Mouse (Mus musculus) urinary bladder, postnatal 10 days (tissue): ENCODE data around the gene Gm5475.

Experiments used
- DNase-seq: peaks from one replicate; pipeline ENCODE4 v3.0.0; 2022; ENCODE audit warnings: low spot score

Gm5475 gene

DNA sequence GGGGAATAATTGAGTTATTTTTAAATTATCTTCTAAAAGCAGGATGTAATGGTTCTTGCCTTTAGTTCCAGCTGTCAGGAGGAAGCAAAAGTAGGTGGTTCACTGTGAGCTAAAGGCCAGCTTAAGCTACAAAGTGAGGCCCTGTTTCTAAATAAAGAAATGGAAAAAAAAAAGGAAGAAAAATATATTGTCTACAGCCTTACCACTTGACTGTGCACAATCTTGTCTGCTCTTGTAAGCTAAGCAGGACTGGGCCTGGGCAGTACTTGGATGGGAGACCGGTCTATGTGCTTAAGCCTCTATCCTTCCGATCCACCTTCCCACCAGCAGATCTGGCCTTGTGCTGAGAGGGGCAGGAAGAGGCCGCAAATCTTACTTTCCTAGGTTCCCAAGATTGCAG lies 27.5 kb downstream of the Gm5475 start:
- DNase-seq, result no peak

DNA sequence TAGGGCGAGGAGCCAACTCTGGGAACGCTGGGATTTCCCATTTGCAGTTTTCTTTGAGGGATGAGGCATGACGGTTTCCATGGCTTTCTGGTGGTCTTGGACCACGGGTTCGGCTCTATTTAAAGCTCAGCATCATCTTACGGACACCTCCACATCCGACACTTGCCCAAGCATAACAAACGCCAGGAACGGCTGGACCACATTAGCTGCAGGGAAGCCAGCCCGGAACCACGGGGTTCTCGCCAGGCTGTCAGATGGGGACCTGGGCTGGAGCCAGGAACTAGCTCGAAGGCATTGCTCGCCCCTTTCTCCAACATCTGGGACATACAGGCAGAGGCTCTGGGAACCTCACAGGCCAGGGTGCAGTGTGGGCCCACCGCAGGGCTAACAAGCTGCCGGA lies 29.3 kb downstream of the Gm5475 start:
- no peak for DNase-seq

DNA sequence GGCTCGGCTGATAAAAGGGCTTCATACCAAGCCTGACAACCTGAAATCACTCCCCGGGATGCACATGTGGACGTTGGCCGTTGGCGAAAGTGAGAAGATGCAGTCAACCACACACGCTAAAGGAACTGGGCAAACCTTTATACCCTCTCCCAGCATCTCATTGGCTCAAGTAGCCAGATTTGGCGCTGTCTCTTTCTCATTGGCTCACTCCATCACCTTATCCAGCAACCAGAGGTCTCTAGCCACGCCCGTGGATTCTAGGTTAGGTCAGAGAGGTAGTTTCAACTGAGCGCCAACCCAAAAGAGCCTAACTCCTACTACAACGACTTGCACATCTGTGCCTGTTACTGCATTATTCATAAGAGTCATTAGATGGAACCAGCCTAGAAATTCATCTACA lies 30.5 kb downstream of the Gm5475 start:
- no peak for DNase-seq

DNA sequence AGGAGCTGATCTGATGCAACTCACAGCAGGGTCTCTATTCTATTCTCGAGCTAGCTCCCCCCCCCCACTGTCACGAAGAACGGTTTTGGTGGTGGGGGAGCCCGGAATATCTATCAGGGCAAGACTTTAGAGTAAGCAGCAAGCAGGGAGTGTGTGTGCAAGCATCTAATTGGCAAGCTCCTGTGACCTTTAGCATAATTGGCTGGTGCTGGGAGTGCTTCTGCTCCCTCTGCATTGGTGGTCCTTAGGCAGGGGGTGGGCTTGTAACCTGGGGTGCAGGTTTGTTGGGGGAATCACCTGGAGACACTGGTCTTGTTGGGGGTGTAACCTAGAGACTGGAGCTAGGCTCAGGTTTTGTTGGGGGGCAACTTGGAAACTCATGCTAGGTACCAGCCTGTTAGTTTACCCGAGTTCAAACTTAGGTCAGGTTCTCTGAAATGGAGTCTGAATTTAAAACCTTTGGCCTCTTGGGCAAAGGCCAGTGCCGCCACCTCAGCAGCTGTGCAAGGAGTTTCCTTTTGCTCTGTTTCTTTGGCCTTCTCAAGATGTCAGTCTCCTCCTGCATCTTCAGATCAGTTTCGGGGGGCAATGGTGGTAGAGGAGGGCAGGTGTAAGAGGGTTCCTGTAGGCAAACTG lies 34.5 kb downstream of the Gm5475 start:
- no peak for DNase-seq

DNA sequence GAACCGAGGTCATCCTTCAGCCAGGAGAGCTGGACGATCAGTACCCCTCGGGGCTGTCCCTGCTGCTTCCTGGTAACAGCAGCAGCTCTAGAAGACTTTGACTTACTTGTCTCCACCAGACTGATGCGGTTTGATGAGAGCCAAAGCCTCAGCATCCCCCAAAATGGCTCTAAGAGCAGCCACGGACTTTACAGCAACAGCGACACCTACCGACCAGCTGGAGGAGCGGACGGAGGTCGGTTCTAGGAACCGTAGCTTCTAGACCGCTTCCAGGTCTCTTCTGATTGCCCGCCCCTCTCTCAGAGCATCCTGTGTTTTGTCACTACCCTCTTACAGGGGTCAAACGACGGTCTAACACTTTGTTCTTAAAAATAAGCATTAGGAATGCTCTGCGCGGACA lies 35.4 kb downstream of the Gm5475 start:
- no peak for DNase-seq

DNA sequence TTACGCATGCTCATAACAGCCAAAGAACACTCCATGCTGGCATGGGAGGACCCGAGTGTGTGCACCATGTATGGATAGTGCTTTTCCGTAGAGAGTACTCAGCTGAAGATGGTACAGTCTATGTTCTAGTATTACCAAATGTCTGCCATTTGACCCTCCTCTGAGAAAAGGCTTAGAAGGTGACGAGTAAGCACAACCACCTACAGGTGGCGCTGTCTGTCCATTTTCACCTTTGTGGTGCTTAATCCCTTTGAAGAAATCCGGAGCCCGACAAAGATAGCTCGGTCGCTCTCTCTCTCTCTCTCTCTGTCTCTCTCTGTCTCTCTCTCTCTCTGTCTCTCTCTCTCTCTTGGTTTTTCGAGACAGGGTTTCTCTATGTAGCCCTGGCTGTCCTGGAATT lies 36.1 kb downstream of the Gm5475 start:
- DNase-seq, result no peak

DNA sequence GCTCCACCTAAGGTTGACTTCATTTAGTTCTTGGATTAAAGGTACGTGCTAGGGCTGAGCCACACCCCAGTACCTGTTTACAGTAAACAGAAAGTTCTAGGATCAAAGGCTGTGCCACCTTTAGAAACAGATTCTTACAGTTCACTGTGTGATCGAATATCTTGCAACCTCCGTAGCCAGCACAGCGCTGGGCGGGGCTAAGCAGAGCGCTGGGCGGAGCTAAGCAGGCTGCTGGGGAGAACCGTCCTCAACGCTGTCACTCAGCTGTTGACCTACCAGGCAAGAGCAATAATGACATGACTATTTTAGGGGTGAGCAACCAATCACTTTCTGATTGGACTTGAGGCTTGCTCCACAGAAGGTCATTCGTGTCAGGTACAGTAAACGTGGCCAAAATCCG lies 39.0 kb downstream of the Gm5475 start:
- no peak for DNase-seq

DNA sequence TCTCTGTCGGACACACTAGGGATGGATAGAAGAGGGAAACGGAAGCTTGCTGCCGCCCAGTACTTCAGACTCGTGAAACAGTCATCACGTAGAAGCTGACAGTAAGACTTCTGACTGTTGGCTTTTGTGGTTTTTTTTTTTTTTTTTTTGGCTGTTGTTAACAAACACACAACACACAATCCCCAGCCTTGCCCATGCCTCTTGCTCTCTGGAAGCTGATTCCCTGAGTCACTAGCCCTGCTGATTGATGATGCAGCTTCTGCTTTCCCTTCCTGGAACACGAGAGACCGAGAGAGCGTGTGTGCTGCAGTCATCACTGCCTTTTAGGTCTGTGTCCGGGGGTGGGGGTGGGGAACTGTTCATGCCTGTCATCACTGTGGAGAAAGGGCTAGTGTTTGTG lies 39.7 kb downstream of the Gm5475 start:
- DNase-seq, result no peak

DNA sequence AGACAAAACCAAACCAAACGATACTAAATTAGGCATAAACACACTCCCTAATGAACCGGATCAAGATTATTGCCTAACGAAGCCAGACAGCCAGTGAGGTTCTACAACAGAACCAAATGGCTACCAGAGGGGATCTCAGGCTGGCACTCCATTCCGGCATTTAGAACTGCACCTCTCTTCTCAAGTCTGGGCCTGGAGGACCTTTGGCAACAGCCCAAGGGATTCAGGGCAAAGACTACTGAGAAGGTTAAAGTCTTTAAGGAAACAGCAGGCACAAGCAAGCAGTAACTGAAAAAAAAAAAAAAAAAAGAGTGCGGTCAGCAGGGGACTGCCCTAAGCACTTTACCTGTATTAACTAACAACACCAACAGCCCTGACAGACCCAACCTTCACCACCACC lies 40.1 kb downstream of the Gm5475 start:
- DNase-seq, result no peak

DNA sequence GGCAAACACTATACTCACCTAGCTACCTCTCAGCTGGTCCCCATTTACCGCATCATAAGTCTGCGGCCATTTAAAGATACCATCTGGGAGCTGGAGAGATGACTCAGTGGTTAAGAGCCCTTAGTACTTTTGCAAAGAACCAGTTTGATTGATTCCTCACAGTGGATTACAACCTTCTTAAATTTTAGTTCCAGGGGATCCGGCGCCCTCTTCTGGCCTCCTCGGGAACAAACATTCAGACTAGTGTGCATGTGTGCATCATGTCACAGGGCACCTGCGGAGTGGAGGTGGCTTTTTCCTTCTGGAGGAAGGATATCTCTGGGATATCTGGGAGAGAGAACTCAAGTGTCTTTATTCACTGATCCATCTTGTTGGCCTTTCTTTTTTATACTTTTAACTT lies 41.8 kb downstream of the Gm5475 start:
- DNase-seq, result no peak

DNA sequence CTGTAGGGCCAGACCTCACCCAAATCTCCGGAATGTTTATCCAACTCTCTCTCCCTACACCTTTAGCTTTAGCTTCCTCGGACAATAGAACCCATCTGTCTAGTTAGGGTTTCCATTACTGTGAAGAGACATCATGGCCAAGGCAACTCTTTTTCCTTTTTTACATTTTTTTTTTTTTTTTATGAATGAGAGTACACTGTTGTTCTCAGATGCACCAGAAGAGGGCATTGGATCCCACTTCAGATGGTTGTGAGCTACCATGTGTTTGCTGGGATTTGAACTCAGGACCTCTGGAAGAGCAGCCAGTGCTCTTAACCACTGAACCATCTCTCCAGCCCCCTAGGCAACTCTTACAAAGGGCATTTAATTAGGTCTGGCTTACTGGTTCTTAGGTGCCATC lies 43.5 kb downstream of the Gm5475 start:
- no peak for DNase-seq

DNA sequence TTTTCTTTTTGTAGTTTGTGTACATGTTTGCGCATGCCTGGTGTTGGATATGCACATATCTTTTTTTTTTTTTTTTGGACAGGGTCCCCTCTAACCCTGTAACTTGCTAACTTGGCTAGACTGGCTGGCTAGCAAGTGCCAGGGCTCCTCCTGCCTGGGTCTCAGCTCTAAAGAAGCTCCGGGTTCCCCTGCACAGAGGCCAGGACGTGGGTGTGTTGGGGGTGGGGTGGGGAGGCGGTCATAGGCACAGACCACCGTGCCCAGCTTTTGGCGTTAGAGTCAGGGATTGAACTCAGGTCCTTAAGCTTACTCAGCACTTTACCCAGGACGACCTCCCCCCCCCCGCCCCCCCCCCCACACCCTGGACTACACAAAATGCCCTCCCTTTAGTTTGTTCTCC lies 45.8 kb downstream of the Gm5475 start:
- DNase-seq, result no peak

DNA sequence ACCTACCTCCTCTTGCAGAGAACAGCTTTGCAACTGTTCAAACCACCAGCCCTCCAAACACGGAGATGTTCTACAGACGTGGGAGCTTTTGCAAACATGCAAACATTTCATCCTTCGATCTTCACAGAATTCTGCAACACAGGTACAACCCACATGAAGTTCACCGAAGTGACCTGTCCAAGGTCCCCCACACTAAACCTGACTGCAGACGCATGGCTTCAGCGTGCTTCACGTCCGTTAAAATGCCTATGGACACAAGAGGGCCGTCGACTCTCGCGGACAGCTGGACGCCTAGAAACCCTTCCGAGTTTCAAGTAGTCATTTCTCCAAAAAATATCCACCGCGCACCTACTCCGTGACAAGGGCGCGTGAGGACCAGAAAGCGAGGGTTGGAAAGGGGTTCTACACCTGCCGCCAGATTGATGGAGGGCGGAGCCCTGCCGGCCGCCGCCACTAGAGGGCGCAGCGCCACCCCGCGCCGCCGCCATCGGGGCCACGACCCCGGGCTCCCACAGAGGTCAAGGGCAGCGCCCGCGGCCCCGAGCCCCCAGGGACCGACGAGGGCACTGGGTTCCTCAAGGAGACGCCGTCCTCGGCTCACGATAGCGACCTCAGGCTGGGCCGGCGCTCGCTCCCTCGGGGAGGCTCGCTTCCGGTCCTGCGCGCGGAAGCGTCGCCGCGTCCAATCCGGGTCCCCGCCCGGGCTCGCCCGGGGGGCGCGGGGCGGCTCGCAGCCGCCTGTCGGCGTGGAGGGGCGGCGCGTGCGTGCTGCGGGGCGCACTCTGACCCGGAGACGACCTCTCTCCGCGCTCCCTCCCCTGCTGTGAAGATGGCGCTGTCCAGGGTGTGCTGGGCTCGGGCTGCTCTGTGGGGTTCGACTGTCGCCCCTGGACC lies 46.6 kb downstream of the Gm5475 start, which contains the start of gene Letmd1:
Letmd1 (plus strand) TSS at position 729 of the 894 bp plus-strand sequence.
- peak; percentile 44 for DNase-seq

DNA sequence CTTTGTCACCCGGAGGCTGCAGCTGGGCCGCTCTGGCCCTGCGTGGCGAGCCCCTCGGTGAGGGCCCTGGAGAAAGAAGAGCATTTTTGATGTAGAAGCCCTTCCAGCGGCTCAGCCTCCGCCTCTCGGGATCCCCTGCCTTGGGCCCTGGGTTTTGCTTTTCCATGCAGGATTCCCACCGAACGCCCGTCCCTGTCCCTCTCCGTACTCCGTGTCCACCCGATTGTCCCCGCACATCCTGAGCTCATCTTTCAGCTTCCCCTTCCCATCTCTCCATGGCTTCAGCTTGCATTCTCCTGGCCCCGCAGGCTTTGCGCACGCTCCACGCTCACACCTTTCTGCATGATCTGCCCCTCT lies 47.2 kb downstream of the Gm5475 start:
- no peak for DNase-seq

DNA sequence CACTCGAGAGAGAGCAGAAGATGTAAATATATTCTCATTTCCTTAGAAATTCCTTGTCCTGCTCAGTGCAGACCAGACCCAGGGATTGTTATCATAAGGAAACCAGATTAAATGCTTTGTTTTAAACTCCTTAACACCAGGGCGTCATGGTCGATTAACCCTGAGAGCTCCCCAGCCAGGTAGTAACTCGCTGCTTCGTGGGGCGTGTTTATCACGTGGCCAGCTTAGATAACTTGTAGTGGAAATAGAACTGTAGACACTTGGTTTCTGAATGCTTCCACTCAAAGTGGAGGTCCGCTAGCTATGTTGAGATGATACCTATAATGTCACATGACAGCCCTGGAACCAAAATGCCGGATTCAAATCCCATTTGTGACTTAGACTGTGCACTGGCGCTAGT lies 48.1 kb downstream of the Gm5475 start:
- no peak for DNase-seq

DNA sequence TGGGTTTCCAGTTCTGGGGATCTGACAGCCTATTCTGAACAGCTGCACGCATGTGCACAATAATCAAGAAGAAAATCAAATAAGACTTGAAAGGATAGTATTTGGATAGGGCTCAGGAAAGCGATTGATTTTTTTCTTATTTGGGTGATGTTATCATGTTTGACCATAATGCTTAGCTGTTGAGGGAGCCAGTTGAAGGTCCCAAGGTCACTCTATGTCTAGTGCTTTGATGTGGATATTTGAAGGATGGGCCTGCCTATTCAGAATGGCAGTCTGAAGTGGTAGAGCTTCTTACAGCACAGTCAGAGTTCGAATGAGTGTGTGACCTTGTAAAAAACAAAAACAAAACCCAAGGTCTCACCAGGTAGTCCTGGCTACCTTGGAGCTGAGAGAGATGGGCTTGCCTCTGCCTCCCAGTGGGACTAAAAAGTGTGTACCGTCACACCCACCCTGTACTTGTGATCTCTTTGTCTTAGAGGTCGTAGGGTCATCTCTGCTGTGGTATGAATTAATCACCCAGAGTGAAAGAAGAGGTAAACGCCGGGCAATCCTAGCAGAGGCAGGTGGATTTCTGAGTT lies 52.1 kb downstream of the Gm5475 start:
- DNase-seq, result no peak
